Mouse (Mus musculus): ENCODE results near the gene Dapp1.

The Dapp1 gene

DNA sequence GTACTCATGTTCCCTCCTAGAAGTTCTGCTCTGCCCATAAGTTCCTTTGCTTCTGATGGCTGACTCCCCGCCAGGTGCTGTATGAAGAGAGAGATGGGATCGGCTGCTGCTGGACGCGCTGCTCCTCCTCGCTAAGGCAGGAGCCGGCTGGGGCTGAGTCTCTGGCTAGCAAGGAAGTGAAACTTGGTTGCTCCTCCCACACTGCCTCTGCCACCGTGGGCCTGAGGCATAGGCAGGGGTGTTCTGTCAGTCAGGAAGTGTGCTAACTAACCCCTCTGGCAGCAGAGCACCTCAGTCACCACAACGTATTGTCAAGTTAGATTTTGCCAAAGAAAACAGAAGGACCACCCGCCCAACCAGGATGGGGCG, at the start of gene Dapp1:
Dapp1 (minus strand) TSS at position 164 of the 369 bp plus-strand sequence.
- POLR2A ChIA-PET = interaction anchor here (0.7 to 3.3 kb wide), 11 partner anchors 10 to 163 kb away, joined by 3 to 18 read pairs (median 5); partner anchors contain the start of genes H2afz (in 2 of the 4), Mttp (in 2 of the 4) and Trmt10a (in 2 of the 4)
- CTCF ChIA-PET = interaction anchor here (0.6 to 3.2 kb wide), 5 partner anchors 10 to 1047 kb away, joined by 3 to 14 read pairs (median 4); no protein-coding TSS in a partner anchor

DNA sequence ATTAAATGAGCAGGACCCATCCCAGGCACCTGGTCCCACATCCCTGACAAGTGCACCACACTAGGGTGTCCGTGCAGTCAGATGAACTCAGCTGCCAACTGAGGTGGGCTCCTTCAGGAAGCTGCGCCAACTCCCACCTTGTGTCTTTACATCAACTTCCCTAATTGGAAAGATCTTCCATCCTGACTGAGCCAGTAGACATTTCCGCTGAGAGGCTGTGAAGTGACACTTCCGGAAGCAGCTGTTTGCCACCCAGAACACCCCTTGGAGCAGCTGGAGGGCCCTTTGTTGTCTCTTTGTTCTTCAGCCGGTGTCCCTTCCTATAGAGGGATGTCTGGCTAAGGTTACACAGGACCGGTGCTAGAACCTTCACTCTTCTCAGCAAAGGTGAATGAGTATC, 49.2 kb upstream of the Dapp1 start:
- ChIA-PET POLR2A (no interaction called here), CTCF (no interaction called here)

DNA sequence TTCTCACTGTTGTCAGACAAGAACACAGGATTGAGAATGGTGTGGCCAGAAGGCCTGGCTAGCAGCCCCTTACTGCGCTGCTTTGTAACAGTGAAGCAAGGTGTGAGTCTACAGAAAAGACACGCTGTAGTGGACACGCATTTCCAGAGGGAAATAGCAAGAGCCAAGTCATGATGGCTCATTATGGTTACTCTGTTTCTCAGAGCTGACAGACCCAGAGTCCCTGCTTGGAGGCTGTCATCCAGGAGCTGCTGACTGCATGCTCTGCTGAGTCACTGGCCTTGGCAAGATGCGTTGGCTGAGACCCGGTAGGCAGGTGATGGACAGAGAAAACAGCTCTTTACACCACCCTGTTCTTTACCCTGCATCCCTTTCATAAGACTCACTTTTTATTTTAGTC, 48.0 kb upstream of the Dapp1 start:
- POLR2A ChIA-PET = interaction anchor here in 1 of 4 experiments (1.6 kb wide), 1 partner anchor 166 kb away, joined by 4 read pairs; the partner anchor contains the start of gene H2afz
- CTCF ChIA-PET = interaction anchor here in 1 of 4 experiments (1.9 kb wide), 1 partner anchor 38 kb away, joined by 4 read pairs; no protein-coding TSS in a partner anchor

DNA sequence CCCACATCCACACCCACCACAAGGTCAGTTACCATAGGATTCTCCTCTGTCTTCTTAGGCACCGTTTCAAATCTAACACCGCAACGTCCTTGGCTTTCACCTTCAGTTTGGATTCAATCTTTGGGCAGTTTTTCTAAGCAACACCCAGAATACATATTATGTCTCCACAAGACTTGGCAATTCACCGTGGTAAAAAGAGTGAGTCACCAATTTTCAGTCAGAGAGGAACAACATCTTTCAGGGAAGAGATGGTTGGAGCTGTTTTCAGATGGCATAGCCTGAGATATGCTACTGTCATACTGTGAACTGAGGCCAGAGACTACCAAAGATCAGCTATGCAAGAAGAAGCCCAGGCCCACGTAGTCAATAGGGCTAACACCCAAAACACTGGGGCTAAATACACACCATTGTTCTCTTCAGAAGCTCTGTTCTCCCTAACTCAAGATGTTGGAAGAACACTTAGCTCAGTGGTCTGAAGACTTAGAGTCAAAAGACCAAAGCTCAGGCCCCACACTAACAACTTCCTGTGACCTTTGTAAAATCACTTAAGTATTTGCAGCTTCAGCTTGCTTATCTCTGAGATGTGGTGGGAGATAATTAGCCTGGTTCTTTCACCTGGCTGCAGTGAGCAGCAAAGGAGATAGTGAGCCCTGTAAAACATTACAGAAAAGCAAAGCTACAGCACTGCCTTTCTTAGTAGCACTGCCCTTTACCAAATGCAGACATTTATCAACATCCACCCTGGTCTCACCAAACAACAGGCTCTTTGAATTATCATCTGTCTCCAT, 46.4 kb upstream of the Dapp1 start:
- ChIA-PET POLR2A (interaction anchor here in 3 of 4 experiments (0.5 to 2.0 kb wide), 4 partner anchors 14 to 116 kb away, joined by 3 to 5 read pairs (median 4); partner anchors contain the start of gene Trmt10a (in 1 of the 3)), CTCF (interaction anchor here in 1 of 4 experiments (1.9 kb wide), 1 partner anchor 37 kb away, joined by 4 read pairs; no protein-coding TSS in a partner anchor)

DNA sequence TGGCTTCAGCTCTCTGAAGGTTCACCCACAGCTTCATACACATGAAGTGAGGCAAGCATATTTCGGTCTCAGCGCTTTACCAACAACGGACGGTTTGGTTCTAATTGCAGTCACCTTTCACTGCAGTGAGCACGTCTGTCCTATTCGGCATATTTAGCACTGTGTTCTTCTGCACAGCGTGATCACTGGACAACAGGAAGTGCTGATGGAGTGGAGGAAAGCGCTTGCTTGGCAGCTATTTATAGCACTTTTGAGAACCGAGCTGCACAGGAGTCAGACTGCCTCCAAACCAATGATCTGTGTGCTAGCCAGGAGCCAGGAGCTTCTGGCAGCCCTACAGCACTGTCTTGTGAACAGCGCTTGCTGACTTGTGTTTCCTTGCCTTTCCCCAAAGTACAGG, 44.9 kb upstream of the Dapp1 start:
- ChIA-PET CTCF (interaction anchor here in 2 of 4 experiments (0.5 to 1.6 kb wide), 3 partner anchors 35 to 102 kb away, joined by 3 read pairs; no protein-coding TSS in a partner anchor), POLR2A (interaction anchor here in 2 of 4 experiments (0.7 to 1.1 kb wide), 3 partner anchors 9 to 162 kb away, joined by 3 to 5 read pairs (median 3); partner anchors contain the start of gene H2afz (in 1 of the 2))

DNA sequence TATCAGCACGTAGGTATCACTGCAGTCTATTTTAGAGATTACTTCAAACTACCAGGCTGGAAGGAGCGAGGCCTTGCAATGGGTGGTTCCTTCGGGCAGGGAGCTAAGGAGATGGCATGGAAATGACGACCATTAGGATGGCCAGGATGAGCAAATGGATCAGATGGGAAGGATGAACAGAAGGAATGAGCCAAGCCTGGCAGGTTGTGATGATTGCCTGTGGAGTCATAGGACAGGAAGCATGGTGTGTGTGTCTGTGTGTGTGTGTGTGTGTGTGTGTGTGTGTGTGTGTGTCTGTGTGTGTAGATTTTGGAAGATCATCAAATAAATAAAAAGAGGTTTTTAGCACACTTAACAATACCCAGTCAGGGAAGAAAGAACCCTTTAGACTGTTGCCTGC, 41.3 kb upstream of the Dapp1 start:
- ChIA-PET POLR2A (interaction anchor here in 1 of 4 experiments (1.9 kb wide), 1 partner anchor 11 kb away, joined by 5 read pairs; no protein-coding TSS in a partner anchor), CTCF (interaction anchor here in 1 of 4 experiments (0.8 kb wide), 1 partner anchor 31 kb away, joined by 4 read pairs; no protein-coding TSS in a partner anchor)

DNA sequence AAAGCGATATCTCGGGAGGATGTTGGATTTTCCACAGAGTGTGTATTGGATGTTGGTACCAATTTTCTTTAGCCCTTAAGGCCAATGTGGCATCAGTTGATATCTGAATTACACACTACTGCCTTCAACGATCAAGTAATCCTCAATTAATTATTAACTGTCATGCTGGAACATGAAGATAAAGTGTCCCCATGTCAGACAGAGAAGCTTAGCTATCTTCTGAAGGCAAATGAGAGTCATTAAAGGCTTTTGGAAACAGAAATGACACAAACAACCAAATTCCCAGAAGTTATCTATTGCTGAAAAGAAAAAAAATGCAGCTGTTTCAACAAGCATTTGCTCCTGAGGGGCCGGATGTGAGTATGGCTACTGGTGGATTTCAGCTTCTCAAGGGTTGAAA, 40.7 kb upstream of the Dapp1 start:
- ChIA-PET POLR2A (interaction anchor here in 1 of 4 experiments (1.9 kb wide), 1 partner anchor 10 kb away, joined by 5 read pairs; no protein-coding TSS in a partner anchor), CTCF (interaction anchor here in 2 of 4 experiments (0.7 to 0.8 kb wide), 2 partner anchors 31 to 629 kb away, joined by 3 to 4 read pairs; no protein-coding TSS in a partner anchor)

DNA sequence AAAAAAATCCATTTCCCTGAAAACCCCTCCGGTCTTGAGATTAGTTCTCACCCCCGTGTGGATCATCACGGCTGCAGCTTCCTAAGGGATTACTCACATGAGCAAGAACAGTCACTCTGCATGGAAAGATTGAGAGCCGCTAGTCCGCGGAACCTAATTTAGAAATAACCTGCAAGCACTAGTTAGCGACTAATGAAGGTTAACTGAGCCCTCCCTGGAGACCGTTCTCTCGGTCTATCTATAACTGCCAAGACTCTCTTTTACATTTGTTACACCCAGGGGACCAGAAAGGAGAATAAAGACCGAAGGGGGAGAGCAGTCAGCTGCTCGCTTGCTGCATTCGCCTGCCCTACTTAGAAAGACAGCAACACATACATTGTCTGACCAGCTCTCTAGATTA, 35.5 kb upstream of the Dapp1 start:
- CTCF ChIA-PET = no interaction called here
- POLR2A ChIA-PET = interaction anchor here in 1 of 4 experiments (1.3 to 2.0 kb wide), 3 partner anchors 9 to 128 kb away, joined by 3 to 6 read pairs (median 3); partner anchors contain the start of gene Mttp

DNA sequence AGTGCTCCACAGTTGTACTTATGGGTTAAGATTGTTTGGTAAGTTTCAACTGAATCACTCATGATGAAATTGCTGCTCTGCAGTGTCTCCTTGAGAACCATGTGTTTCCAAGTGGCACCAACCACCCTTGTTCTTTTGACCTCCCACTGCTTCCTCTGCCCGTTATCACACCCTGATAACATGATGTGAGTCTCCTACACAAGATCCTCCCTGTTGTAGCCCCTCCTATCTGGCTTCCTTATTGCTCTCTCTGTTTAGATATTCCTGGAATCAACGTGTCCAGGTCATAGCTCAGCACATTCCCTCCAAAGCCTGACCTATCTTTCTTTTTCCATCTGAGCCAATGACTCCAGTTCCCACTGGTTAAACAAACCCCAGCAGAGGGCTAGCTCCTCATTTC, 33.4 kb upstream of the Dapp1 start:
- CTCF ChIA-PET = interaction anchor here in 1 of 4 experiments (1.4 kb wide), 1 partner anchor 24 kb away, joined by 5 read pairs; no protein-coding TSS in a partner anchor
- POLR2A ChIA-PET = no interaction called here

DNA sequence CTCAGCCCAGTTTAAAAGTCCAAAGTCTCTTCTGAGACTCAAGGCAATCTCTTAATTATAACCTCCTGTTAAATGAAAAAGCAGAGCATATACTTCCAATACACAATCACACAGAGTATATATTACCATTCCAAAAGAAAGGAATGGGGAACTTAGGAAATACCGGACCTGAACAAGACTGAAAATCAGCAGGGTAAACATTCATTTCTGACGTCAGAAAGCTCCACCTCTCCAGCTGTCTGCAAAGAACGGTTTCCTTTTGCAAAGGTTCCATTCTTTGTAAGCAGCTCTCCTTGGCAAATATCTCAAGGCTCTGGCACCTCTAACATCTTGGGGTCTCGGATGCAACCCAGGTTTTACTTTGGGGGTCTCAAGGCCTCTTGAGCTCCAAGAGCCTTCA, 31.0 kb upstream of the Dapp1 start:
- ChIA-PET CTCF (no interaction called here), POLR2A (interaction anchor here in 1 of 4 experiments (0.6 to 2.0 kb wide), 2 partner anchors 10 to 96 kb away, joined by 4 to 5 read pairs; no protein-coding TSS in a partner anchor)

DNA sequence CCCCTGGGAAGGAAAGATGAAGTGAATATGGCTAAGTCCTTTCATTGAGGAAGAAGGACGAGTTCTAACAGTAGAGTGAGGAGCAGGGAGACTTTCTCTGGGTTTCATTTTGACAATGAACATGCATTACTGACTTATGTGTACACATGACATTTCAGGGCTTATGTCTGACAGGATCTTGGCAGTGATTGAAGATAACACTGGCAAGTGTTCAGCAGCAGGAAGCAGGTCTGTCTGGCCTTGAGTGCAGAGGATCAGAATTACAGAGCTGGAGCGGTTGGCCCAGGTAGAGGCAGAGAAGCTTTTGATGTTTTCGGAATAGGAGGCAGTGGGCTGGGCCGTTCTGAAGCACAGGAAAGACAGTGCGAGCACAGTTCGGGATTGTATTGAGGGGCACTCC, 26.8 kb upstream of the Dapp1 start:
- POLR2A ChIA-PET = interaction anchor here in 1 of 4 experiments (0.6 to 0.7 kb wide), 2 partner anchors 9 to 147 kb away, joined by 3 to 5 read pairs; no protein-coding TSS in a partner anchor

DNA sequence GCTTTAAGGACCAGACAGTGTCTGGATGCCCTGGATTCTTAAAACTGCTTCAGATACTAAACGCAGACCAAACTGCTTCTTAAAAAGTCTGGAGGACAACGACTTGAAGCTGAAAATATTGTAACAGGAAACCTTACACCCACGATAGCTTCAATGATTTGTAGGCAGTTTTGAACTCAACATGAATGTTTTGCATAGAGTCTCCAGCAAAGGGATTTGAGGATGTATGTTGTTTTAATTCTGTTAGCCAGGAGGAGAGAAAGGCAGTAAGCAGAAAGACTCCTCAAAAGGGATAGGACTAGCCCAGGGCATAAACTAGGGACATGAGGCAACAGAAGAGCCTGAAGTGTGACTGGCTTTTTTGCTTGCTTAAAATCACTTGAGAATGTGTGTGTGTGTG, 25.6 kb upstream of the Dapp1 start:
- CTCF ChIA-PET = interaction anchor here in 2 of 4 experiments (0.6 to 1.3 kb wide), 2 partner anchors 16 to 258 kb away, joined by 4 read pairs; no protein-coding TSS in a partner anchor

More for the DNA sequence above, 26.8 kb upstream of the Dapp1 start:
- CTCF ChIA-PET = interaction anchor here in 2 of 4 experiments (1.0 to 1.2 kb wide), 2 partner anchors 17 to 18 kb away, joined by 3 read pairs; no protein-coding TSS in a partner anchor

DNA sequence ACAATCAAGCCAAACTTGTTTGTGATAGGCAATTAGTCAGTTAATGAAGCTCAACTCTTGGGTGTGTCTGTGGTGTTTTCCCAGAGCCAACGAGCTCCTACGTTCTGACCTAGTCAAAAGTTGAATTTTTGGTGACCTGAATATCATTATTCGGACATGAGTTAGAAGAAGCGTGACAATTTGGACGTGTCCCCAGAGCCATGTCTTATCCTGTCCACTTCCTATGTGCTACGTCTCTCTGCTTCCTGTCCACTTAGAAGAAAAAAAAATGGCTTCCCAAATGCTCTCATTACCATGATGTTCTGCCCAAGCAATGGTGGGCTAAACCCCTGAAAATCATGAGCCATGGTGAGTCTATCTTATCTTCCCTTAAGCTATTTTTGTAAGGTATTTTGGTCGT, 21.9 kb upstream of the Dapp1 start:
- POLR2A ChIA-PET = interaction anchor here in 1 of 4 experiments (1.6 kb wide), 1 partner anchor 94 kb away, joined by 4 read pairs; no protein-coding TSS in a partner anchor
- CTCF ChIA-PET = interaction anchor here in 1 of 4 experiments (1.7 kb wide), 1 partner anchor 12 kb away, joined by 4 read pairs; no protein-coding TSS in a partner anchor

More for the DNA sequence above, 25.6 kb upstream of the Dapp1 start:
- POLR2A ChIA-PET = interaction anchor here in 2 of 4 experiments (0.8 to 1.1 kb wide), 4 partner anchors 13 to 143 kb away, joined by 3 to 4 read pairs (median 4); partner anchors contain the start of gene H2afz (in 1 of the 2)

DNA sequence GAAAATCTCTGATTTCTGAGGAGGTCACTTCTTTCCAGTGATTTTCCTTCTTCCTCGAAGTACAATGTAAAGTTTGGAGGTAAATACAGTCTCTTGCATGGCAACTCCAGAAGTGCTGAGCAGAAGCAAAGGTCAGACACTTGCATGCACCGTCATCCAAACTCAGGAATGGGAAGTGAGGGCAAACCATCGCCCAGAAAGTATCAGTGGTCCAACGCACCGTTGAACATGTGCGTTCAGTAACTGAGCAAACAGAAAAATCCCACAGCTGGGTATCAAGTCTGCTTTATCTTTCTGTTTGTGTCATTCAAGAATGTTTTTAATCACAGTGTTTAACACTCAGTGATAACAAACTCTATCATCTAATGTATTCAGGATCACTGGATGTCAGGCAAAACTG, 21.2 kb upstream of the Dapp1 start:
- CTCF ChIA-PET = no interaction called here
- POLR2A ChIA-PET = no interaction called here

DNA sequence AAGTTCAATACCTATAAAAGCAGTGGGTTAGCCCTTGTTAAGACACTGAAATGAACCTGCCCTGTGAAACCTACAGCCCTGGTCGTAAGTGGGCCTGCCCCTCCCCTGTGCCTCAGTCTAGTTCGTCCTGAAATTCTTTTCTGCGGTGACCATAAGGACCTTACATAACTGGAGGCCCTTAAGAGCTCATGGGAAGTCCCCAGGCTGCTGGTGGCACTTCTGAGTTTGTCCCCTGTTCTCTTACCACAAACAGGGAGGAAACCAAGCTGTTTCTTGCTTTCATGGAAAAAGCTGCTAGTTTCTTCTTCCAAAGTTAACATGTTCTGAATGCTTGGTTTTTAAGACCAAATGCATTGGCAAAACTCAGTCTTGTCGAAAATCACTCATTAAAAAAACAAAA, 20.5 kb upstream of the Dapp1 start:
- ChIA-PET POLR2A (no interaction called here), CTCF (no interaction called here)

DNA sequence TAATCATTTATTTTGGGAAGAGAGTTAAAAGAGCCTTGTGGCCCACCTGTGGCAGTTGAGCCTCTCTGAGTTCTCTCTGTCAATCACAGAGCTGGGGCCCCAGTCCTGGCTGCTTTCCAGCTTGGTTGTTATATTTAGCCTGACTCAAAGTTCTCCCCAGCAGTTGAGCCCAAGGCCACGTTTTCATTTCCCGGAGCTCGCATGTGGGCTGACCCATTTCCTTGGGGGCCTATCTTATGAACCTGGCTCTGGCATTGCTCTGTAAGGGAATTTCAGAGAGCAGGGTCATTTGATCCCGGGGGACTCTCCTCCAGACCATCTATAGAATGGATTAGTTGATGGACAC, 19.4 kb upstream of the Dapp1 start:
- ChIA-PET CTCF (interaction anchor here in 3 of 4 experiments (0.9 to 2.2 kb wide), 3 partner anchors 10 kb away, joined by 3 to 8 read pairs (median 3); no protein-coding TSS in a partner anchor), POLR2A (interaction anchor here in 2 of 4 experiments (0.9 to 1.1 kb wide), 2 partner anchors 34 to 144 kb away, joined by 3 read pairs; partner anchors contain the start of gene Mttp (in 1 of the 2))

DNA sequence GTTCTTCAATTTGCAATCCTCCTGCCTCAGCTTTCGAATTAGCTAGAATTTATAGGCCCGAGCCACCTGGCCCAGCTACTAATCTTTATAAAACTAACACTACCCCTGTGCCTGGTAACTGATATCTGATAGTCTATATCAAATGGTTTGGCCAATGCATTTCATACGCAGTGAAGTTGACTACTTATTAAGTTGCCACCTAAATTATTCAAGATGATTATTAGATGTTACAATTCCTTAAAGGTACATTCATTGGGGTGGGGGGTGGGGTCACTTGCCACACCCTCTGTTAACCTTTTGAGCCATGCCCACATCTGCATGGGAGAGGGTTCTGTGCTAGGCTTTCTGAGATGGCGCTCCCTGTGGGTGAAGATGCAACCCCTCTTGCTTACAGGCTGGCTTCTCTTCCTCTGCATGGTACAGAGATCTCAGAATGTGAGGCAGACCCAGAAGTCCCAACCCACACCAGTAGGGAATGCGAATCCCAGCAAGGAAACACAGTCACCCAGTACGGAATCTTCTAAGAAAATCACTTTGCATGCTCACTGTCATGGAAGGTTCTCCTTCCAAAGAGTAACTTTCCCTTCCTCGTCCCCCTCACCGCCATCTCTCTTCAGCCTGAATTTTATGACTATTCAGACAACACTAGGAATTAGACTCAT, 18.8 kb upstream of the Dapp1 start:
- POLR2A ChIA-PET = interaction anchor here in 1 of 4 experiments (1.1 kb wide), 1 partner anchor 145 kb away, joined by 3 read pairs; the partner anchor contains the start of gene Mttp
- CTCF ChIA-PET = interaction anchor here in 3 of 4 experiments (0.6 to 2.2 kb wide), 3 partner anchors 9 to 89 kb away, joined by 3 to 8 read pairs (median 4); no protein-coding TSS in a partner anchor

DNA sequence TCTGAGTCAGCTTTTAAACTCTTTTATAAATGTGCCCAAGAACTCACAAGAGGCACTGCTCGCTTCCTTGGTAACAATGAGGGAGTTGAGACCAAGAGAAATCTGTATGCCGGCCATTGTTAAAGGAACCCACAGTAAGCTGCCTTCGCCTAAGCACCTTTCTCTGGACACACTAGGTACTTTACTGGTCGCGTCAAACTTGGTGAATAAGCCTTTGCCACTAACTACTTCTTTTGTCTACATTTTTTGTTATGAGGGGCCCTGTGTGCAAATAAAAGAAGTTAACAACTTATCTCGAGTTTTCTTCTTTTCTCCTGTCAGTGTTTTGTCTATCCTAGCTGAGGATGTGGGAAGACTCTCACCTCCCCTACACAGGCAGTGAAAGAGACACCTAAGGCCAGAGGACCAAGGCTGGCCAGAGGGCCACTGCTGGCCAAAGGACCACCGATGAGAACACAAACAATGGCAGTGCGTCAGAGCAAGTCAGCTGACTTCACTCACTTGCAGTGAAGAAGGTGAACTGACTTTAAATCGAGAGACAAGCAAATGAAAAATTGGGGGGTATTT, 18.0 kb upstream of the Dapp1 start:
- CTCF ChIA-PET = interaction anchor here in 1 of 4 experiments (0.6 to 2.2 kb wide), 2 partner anchors 8 to 406 kb away, joined by 3 to 8 read pairs; no protein-coding TSS in a partner anchor
- POLR2A ChIA-PET = interaction anchor here in 1 of 4 experiments (1.0 kb wide), 1 partner anchor 9 kb away, joined by 3 read pairs; no protein-coding TSS in a partner anchor
